Mouse (Mus musculus) gastrocnemius, postnatal 14 days (tissue): Measurements from ENCODE around the gene Zbtb4. TPM values are rescaled to one million over a fixed set of nuclear protein-coding genes. Genes with fewer than 3 reads are reported as not detected.
A peak's percentile ranks its signal among the peaks of the same experiment; 100 is the strongest.

ENCODE experiments used
- DNase-seq: peaks from one replicate; pipeline ENCODE4 v3.0.0; 2021; ENCODE audit warnings: mixed read lengths
- intact Hi-C: fragments of 180-260 bp; cut with DNase I; formaldehyde crosslinking; loops from one replicate; pipeline ENCODE4 v1.15.1; 2025; ENCODE audit warnings: low total_unique reads
- total RNA-seq, 2 experiments: library from RNA; stranded (reverse); gene quantifications; 2 replicates each; pipeline ENCODE4 v1.2.3; 2021

The Zbtb4 gene
- total RNA-seq, 2 experiments from 2014 or later, result 18.2 to 21.3 TPM

DNA sequence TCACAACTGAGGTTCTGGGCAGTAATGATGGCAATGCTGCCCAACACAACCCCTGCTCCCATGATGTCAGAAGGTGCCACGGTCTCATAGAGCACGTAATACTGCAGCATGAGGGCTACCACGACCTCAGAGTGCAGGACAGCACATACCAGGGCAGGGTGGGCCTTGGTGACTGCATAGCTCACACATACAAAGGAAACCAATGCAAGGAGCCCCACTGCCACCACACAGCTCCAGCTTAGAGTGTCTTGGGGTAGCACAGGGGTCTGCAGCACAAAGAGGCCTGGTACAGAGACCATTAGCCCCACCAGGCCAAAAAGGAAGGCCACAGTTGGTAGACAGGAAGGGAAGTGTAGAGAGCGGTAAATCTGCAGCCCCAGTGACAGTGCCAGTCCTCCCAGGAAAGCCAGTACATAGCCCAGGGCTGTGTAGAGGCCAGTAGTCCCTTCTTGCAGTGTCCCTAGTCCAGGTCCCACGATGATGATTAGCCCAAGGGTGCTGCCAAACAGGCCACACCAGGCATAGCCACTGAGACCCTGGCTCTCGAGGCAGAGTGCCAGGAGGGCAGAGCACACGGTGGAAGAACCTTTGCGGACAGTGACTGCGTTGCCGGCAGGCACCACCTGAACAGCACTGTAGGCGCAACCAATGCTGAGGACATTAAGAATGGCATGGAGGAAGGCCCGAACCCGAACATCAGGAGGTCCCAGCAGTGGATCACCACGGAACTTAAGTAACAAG, 5.4 kb upstream of the Zbtb4 start:
- intact Hi-C loops, result loop anchor here (5.0 kb wide), 1 partner anchor 37 kb away; the partner anchor contains the start of gene Chrnb1

DNA sequence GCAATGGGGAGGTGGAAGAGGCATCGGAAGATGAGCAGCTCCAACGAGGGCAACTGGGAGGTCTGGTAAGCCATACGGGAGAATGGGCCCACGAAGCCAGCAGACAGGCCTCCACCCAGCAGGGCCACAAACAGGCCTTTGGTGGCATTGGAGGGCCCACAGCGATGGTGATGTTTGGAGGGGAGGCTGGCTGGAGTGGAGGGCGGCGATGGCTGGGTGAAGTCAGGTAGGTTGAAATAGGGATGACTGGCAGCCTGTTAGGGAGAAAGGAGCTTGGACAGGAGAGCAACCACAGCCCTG, 4.9 kb upstream of the Zbtb4 start:
- DNase-seq, result no peak
- intact Hi-C loops, result loop anchor here (5.0 kb wide), 1 partner anchor 36 kb away; the partner anchor contains the start of gene Chrnb1

More for the DNA sequence above, 5.4 kb upstream of the Zbtb4 start:
- DNase-seq, result no peak

DNA sequence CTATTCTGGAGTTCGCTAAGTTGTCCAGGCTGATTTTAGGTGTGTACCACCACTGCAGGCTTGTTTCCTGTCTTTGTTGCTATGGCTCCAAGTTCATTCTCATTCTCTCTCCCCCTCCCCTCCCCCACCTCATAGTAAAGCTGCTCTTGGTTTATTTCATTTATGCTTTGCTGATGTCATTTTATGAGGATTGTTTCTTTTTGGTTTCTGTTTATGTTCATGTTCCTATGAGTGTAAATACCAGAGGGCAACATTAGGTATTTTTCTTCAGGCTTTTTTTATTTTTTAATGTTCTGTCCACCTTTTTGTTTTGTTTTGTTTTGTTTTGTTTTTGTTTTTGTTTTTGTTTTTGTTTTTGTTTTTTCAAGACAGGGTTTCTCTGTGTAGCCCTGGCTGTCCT, 3.8 kb upstream of the Zbtb4 start, which contains the start of gene Slc35g3:
Gene Slc35g3, minus strand, starts transcription at position 101 of the 400 bp plus-strand sequence.
- intact Hi-C loops, result loop anchor here (5.0 kb wide), 1 partner anchor 35 kb away; the partner anchor contains the start of gene Chrnb1
- no peak for DNase-seq

DNA sequence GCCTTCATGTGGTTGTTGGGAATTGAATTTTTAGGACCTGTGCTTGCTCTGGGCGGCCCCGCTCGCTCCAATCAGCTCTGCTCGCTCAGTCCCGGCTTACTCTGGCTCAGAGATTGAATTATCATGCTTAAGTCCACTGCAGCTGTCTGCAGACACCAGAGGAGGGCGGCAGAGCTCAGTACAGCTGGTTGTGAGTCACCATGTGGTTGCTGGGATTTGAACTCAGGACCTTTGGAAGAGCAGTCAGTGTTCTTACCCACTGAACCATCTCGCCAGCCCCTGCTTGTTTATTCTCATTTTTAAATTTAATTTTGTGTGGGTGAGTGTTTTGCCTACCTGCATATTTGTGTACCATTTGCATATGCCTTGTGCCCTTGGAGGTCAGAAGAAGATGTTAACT, 2.2 kb upstream of the Zbtb4 start:
- intact Hi-C loops, result loop anchor here (5.0 kb wide), 1 partner anchor 34 kb away; the partner anchor contains the start of gene Chrnb1
- DNase-seq, result no peak

DNA sequence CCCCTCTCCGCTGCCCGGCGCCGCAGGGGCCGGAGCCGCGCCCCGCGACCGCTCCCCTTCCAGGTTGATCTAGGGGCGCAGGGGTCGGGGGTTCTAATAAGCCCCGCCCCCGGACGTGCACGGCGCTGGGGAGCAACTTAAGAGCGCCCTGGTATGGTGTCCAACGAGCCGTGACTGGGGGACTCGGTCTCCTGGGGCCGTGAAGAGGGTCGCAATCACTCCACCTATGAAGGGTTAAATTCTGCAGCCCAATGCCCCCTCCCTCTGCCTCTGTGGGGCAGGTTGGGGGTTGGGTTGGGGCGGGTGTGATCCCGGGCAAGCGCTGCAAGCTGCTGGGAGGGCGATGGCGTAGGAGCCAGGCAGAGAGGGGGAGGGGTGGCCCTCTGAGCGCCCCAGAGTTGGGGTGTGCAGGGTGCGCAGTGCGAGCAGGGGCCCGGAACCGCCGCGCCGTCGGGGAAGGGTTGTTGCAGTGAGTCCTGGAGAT, 456 bp downstream of the Zbtb4 start:
- peak; percentile 80 for DNase-seq
- intact Hi-C loops, result no loop called here

DNA sequence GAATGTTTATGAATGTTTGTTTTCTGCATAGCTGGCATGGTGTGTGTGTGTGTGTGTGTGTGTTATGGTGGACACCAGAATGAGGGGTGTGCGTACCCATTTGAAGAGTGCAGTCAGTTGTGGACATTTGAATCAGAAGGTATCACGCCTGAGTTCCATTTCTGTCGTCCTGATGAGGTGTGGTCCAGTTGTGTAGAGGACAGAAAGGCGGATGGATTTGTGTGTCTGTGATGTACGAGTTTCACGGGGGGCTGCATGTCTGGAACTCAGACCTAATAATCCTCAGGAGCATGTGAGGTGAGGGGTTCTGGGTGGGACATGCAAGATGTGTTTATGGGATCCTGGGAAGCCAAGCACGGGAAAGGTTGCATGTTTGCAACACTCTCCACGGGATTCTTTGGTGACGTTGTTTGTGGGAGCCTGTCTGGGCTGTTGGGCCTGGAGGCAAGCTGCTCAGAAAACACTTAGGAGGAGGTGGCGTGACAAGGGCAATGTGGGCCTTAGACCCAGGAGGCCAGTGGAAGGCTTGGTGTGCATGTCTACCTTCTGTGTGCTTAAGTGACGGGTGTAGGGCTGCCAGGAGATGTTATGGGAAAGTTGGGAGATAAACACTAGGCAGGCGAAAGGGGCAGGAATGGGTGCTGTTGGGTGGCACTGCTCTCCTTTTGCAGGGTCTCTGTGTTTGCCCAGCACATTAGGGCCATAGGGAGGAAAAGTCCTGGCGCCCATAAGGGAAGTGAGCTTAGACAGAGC, 1.3 kb downstream of the Zbtb4 start:
- intact Hi-C loops, result no loop called here

DNA sequence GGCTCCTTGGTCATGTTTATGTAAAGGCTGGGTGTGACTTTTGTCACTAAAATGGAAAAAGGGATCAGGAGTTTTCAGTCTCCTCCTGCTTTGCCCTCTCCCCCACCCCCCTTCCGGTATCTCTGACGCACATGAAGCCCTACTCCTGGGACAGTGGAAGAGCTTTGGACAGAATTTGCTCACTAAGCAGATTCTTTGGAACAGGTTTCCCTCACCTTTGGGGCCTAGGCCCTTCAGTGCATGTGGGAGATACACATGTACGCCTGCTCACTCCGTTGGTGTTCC, 1.9 kb downstream of the Zbtb4 start:
- intact Hi-C loops, result no loop called here

More for the DNA sequence above, 1.3 kb downstream of the Zbtb4 start:
- DNase-seq, result no peak

DNA sequence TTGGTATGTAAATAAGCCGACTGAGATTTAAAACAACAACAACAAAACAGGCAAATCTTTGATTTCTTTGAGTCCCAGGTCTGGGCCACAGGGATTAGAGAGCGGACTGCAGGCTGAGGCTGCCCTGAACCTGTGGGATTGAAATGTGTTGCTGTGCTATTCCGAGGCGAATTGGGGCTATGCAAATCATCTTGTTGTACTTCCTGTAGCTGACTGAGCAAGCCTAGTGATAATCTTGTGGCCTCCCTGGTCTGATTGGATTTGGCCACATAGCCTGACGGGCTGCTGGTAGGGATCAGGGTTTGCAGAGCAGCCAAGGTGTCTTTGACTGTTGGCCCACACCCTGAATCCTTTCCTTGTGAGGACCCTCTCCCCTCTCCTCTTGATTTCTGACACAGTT, 9.2 kb downstream of the Zbtb4 start:
- DNase-seq, result no peak
- intact Hi-C loops, result no loop called here

More for the DNA sequence above, 1.9 kb downstream of the Zbtb4 start:
- DNase-seq, result no peak

DNA sequence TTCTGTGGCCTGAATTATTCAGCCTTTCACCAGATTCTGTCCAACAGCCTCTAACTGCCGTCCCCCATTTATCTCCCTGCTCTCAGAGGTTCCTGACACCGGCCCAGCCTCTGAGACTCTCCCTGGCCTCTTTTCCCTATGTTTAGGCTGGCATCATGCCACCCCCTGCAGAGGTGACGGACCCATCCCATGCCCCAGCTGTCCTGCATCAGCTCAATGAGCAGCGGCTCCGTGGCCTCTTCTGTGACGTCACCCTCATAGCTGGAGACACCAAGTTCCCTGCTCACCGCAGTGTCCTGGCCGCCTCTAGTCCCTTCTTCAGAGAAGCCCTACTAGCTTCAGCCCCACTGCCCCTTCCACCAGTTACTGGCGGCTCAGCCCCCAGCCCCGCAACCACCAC, 10.0 kb downstream of the Zbtb4 start:
- DNase-seq, result no peak
- intact Hi-C loops, result no loop called here

DNA sequence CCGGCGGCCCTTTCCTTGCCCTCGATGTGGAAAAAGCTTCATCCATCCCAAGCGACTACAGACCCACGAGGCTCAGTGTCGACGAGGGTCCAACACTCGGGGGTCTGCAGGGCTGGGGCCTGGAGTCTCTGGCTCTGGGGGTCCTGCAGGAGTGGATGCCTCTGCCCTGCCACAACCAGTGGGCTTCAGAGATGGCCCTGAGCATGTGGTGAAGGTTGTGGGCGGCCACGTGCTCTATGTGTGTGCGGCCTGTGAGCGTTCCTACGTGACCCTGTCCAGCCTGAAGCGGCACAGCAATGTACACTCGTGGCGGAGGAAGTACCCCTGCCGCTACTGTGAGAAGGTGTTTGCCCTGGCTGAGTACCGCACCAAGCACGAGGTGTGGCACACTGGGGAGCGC, 10.8 kb downstream of the Zbtb4 start:
- intact Hi-C loops, result no loop called here
- DNase-seq, result no peak

DNA sequence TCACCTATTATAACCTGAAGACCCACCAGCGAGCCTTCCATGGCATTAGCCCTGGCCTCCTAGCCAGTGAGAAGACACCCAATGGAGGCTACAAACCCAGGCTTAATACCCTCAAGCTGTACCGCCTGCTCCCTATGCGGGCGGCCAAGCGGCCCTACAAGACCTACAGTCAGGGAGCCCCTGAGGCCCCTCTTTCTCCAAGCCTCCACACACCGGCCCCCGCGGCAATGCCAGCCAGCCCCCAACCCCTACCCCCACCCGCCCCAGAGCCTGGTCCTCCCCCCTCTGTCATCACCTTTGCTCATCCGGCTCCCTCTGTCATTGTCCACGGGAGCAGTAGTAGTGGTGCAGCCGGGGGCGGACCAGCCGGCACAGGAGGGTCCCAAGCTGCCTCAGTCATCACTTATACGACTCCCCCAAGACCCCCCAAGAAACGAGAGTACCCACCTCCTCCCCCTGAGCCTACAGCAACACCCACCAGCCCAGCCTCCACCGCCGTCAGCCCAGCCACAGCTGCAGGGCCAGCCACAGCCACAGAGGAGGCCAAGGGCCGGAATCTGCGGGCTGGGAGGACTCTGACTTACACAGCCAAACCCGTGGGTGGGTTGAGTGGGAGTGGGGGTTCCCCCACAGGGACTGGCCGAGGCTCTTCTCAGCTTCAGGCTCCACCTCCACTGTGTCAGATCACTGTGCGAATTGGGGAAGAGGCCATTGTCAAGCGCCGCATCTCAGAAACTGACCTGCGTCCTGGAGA, 12.0 kb downstream of the Zbtb4 start:
- DNase-seq, result no peak
- intact Hi-C loops, result no loop called here

DNA sequence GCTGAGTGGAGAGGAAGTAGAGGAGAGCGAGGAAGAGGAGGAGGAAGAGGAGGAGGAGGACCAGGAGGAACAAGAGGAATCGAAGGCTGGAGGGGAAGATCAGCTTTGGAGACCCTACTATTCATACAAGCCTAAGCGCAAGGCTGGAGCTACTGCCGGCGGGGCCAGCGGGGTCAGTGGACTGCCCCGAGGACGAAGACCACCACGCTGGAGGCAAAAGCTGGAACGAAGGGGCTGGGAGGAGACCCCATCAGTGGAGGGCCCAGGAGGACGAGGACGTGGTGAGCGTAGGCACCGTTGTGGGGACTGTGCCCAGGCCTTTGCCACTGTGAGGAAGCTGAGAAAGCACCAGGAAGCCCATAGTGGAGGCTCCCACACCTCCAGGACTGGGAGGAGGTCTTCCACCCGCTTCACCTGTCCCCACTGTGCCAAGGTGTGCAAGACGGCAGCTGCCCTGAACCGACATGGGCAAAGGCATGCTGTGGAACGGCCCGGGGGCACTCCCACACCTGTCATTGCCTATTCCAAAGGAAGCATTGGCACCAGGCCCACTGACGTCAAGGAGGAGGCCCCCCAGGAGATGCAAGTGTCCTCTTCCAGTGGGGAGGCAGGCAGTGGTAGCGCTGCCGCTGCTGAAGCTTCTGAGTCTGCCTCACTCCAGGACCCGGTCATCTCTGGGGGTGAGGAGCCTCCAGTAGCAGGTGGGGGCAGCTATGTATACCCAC, 12.7 kb downstream of the Zbtb4 start:
- intact Hi-C loops, result no loop called here
- DNase-seq, result no peak

DNA sequence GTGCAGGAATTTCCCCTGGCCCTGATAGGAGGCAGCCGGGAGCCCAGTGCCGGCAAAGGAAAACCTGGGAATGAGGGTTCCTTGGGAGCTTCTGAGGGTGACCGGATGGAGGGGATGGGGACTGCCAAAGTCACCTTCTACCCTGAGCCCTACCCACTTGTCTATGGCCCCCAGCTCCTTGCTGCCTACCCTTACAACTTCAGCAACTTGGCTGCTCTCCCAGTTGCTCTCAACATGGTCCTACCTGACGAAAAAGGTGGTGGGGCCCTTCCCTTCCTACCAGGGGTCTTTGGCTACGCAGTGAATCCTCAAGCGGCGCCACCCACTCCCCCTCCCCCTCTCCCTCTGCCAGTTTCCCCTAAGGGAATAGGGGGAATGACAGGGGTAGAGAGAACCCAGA, 13.3 kb downstream of the Zbtb4 start:
- DNase-seq, result no peak
- intact Hi-C loops, result no loop called here

DNA sequence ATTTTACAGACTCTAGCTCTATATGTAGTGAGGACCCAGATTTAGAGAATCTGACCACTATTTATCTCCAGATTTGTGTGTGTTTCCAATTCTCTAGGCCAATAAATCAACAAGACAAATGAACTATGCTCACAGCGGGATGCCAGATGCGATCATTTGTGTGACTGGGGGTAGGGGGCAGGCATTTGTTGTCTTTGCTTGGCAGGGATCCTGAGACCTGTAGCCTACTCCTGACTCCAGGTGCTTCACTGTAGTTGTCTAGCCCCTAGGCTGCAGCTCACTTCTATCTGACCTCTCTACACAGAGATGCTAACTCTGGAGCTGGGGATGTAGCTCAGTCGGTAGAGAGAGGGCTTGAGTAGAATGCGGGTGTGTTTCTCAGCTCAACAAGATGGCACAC, 16.1 kb downstream of the Zbtb4 start:
- intact Hi-C loops, result no loop called here
- DNase-seq, result no peak

DNA sequence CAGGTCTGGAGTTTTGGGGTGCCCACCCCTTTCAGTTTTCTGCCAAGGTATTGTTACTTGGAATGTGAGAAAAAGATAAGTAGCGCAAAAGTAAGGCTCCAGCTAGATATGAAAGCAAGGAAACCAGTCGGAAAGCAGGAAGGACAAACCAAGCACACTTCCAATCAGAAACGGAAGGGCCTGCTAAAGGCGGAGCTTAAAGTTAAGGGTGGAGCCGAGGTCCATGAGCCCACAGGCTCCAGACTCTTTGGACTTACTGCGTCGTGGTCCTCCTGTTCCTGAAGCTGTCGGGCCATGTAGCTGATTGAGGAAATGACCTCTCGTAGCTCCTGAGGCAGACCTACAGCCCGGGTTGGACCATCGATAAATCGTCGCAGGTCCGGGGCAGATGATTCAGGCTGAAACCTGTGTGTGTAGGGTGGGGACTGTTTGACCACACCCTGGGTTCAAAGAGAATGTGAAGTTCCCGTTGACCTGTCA, 19.1 kb downstream of the Zbtb4 start:
- no peak for DNase-seq
- intact Hi-C loops, result no loop called here

DNA sequence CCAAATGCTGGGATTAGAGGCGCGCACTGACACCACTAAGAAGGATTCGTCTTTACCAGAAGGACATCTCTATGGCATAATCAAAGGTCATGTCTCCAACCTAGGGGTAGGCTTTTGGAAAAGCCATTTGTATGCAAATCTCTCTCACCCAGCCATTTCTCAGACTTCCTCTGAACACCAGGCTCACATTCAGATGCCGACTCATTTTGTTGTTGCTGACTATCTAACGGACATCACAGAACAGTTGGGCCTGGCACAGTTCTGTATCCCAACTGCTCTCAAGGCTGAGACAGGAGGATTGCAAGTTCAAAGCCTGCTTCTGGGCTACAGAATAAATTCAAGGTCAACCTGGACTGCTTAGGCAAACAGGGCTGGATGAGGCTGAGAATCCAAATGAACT, 21.6 kb downstream of the Zbtb4 start:
- intact Hi-C loops, result no loop called here
- no peak for DNase-seq

DNA sequence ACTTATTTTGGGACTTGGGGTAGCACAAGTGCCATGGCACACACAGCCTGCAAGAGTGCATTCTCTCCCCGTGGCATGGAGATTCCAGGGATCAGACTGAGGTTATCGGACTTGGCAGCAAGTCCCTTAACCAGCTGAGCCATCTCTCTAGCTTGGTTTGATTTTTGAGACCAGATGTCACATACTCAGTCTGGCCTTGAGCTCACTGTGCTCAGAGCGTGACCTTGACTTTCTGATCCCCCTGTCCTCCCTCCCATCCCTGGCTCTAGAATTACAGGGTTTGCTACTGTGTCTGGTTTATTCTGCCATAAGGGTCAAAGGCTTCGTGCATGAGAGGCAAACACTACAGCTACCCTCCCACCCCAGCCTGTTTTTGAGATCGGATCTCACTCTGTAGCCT, 23.7 kb downstream of the Zbtb4 start:
- DNase-seq, result no peak
- intact Hi-C loops, result no loop called here

DNA sequence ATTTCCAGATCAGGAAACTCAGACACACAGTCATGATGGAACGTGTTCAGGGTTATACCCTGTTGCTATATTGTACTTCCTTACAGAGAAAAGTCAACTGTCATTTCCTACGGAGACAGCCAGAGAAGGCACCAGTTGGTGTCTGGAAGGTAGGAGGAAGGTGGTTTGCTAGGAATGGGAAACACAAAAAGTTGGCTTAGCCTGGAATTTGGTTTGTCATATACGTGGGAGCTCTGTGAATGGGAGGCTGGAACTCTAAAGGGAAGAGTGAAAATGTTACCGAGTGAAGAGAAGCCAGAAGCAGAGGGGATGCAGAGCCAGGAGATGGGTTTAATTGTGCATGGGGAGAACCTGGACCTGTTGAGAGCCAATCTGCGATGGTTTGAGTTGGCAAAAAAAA, 25.7 kb downstream of the Zbtb4 start:
- no peak for DNase-seq
- intact Hi-C loops, result loop anchor here (5.0 kb wide), 1 partner anchor 831 kb away; no protein-coding TSS in a partner anchor

DNA sequence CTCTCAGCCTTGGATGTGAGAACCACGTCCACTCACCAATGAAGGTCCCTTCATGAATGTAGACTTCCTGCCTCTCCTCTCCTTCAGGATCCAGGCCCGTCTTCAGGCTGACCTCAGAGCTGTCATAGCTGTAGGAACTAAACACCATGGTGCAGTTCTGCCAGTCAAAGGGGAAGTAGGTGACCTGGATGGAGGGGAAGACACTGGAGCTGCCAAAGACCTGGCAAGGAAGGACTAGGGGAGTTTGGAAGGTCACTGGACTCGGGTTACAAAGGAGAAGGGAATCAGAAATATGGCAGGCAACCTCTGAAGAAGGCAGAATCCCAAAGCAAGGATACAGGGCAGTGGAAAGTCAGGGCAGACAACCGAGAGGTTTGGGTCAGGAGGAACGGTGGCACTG, 27.7 kb downstream of the Zbtb4 start:
- no peak for DNase-seq
- intact Hi-C loops, result loop anchor here (5.0 kb wide), 1 partner anchor 829 kb away; no protein-coding TSS in a partner anchor
